Mouse (Mus musculus): ENCODE results near the gene Dph3. TPM values are rescaled to one million over a fixed set of nuclear protein-coding genes. Genes with fewer than 3 reads are reported as not detected.
"Not testable (repeated sequence)": the region's sequence is repeated elsewhere in the genome, so short reads cannot be mapped to it uniquely, and the experiment has no call there.

The Dph3 gene
- 10 to 100 TPM; 81.4 to 84.0 TPM for total RNA-seq (2021)

GRCm38 (mm10) chr14:32085486-32086201, at the start of gene Dph3:
Gene Dph3, minus strand, starts transcription at chr14:32085729.
- peak; percentile 99 for DNase-seq

GRCm38 (mm10) chr14:32134293-32134692, 48.8 kb upstream of the Dph3 start:
- no peak for DNase-seq

- no peak for DNase-seq
Observed at GRCm38 (mm10) chr14:32131836-32132235, 46.3 kb upstream of the Dph3 start.

GRCm38 (mm10) chr14:32128409-32128808, 42.9 kb upstream of the Dph3 start:
- DNase-seq = no peak

- DNase-seq = not testable (repeated sequence)
Observed at GRCm38 (mm10) chr14:32125256-32125655, 39.7 kb upstream of the Dph3 start.

- DNase-seq = no peak
Observed at GRCm38 (mm10) chr14:32124261-32124660, 38.7 kb upstream of the Dph3 start.

- peak; percentile 49 for DNase-seq
Observed at GRCm38 (mm10) chr14:32121920-32122315, 36.4 kb upstream of the Dph3 start.

- DNase-seq = no peak
Observed at GRCm38 (mm10) chr14:32120940-32121919, 35.7 kb upstream of the Dph3 start.

- not testable (repeated sequence) for DNase-seq
Observed at GRCm38 (mm10) chr14:32112124-32112523, 26.6 kb upstream of the Dph3 start.

- no peak for DNase-seq
Observed at GRCm38 (mm10) chr14:32106911-32107310, 21.4 kb upstream of the Dph3 start.

GRCm38 (mm10) chr14:32105663-32106062, 20.1 kb upstream of the Dph3 start:
- DNase-seq = no peak

GRCm38 (mm10) chr14:32103556-32103955, 18.0 kb upstream of the Dph3 start:
- no peak for DNase-seq

- DNase-seq = no peak
Observed at GRCm38 (mm10) chr14:32098951-32099350, 13.4 kb upstream of the Dph3 start.

- no peak for DNase-seq
Observed at GRCm38 (mm10) chr14:32097691-32098090, 12.2 kb upstream of the Dph3 start.

GRCm38 (mm10) chr14:32096740-32097139, 11.2 kb upstream of the Dph3 start:
- no peak for DNase-seq

- DNase-seq = no peak
Observed at GRCm38 (mm10) chr14:32095646-32096045, 10.1 kb upstream of the Dph3 start.

GRCm38 (mm10) chr14:32093500-32094117, 8.1 kb upstream of the Dph3 start:
- DNase-seq = peak; percentile 65

- no peak for DNase-seq
Observed at GRCm38 (mm10) chr14:32093018-32093417, 7.5 kb upstream of the Dph3 start.

GRCm38 (mm10) chr14:32091704-32092103, 6.2 kb upstream of the Dph3 start:
- DNase-seq = no peak

GRCm38 (mm10) chr14:32091124-32091523, 5.6 kb upstream of the Dph3 start:
- DNase-seq = peak; percentile 51

- not testable (repeated sequence) for DNase-seq
Observed at GRCm38 (mm10) chr14:32087584-32088248, 2.2 kb upstream of the Dph3 start.

GRCm38 (mm10) chr14:32086226-32086625, 697 bp upstream of the Dph3 start:
- no peak for DNase-seq
